Mouse (Mus musculus) right cerebral cortex, postnatal 25 days (tissue): Measurements from ENCODE around the gene Hk3.

Experiments
- DNase-seq: peaks from one replicate; pipeline ENCODE4 v3.0.0; 2022

Hk3 gene

GRCm38 (mm10) chr13:55021194-55021779, at the start of gene Hk3:
Hk3 (minus strand) TSS chr13:55021385.
- no peak for DNase-seq

GRCm38 (mm10) chr13:55069719-55070118, 48.5 kb upstream of the Hk3 start:
- DNase-seq: no peak

- DNase-seq: no peak
Measured at GRCm38 (mm10) chr13:55063276-55063675, 42.1 kb upstream of the Hk3 start.

GRCm38 (mm10) chr13:55058042-55058441, 36.9 kb upstream of the Hk3 start:
- DNase-seq: no peak

GRCm38 (mm10) chr13:55047706-55048105, 26.5 kb upstream of the Hk3 start:
- DNase-seq: no peak

GRCm38 (mm10) chr13:55040016-55040415, 18.8 kb upstream of the Hk3 start:
- DNase-seq: no peak

GRCm38 (mm10) chr13:55024215-55024614, 3.0 kb upstream of the Hk3 start:
- no peak for DNase-seq

GRCm38 (mm10) chr13:55022715-55023114, 1.5 kb upstream of the Hk3 start:
- no peak for DNase-seq

GRCm38 (mm10) chr13:55022256-55022655, 1.1 kb upstream of the Hk3 start:
- no peak for DNase-seq

- no peak for DNase-seq
Measured at GRCm38 (mm10) chr13:55020051-55020450, 1.1 kb downstream of the Hk3 start.

- no peak for DNase-seq
Measured at GRCm38 (mm10) chr13:55019181-55019580, 2.0 kb downstream of the Hk3 start.

GRCm38 (mm10) chr13:55018700-55019099, 2.5 kb downstream of the Hk3 start:
- no peak for DNase-seq

- no peak for DNase-seq
Measured at GRCm38 (mm10) chr13:55017898-55018599, 3.1 kb downstream of the Hk3 start.

GRCm38 (mm10) chr13:55017154-55017897, 3.9 kb downstream of the Hk3 start:
- no peak for DNase-seq

- no peak for DNase-seq
Measured at GRCm38 (mm10) chr13:55014451-55014850, 6.7 kb downstream of the Hk3 start.

- DNase-seq: no peak
Measured at GRCm38 (mm10) chr13:55013702-55014344, 7.4 kb downstream of the Hk3 start.

GRCm38 (mm10) chr13:55011981-55012478, 9.2 kb downstream of the Hk3 start:
- no peak for DNase-seq

GRCm38 (mm10) chr13:55011103-55011502, 10.1 kb downstream of the Hk3 start:
- DNase-seq: no peak

GRCm38 (mm10) chr13:55008589-55008988, 12.6 kb downstream of the Hk3 start:
- DNase-seq: no peak

GRCm38 (mm10) chr13:55006415-55006742, 14.8 kb downstream of the Hk3 start:
- DNase-seq: no peak

GRCm38 (mm10) chr13:55005691-55006414, 15.3 kb downstream of the Hk3 start:
- peak; percentile 39 for DNase-seq

GRCm38 (mm10) chr13:55004646-55005045, 16.5 kb downstream of the Hk3 start:
- no peak for DNase-seq

GRCm38 (mm10) chr13:55002090-55002489, 19.1 kb downstream of the Hk3 start:
- DNase-seq: no peak
